Mouse (Mus musculus) ES-Bruce4 (cell line): ENCODE results near the gene Tbl3. TPM values are rescaled to one million over a fixed set of nuclear protein-coding genes. Genes with fewer than 3 reads are reported as not detected.

ENCODE experiments used
- H3K27ac ChIP-seq: 2 replicates; pipeline ENCODE4 v1.5.1; 2012; ENCODE audit warnings: low read length, inconsistent platforms; ENCODE audit not compliant: insufficient read depth
- H3K27me3 ChIP-seq: 2 replicates; pipeline ENCODE4 v1.6.1; 2012; ENCODE audit warnings: mild to moderate bottlenecking, low read length, inconsistent platforms; ENCODE audit not compliant: control insufficient read depth, poor library complexity, insufficient read depth, severe bottlenecking
- H3K36me3 ChIP-seq: 2 replicates; pipeline ENCODE4 v1.6.1; 2012; ENCODE audit warnings: inconsistent platforms, mild to moderate bottlenecking, low read length, moderate library complexity; ENCODE audit not compliant: control insufficient read depth, poor library complexity, insufficient read depth, severe bottlenecking
- H3K4me1 ChIP-seq: one replicate; pipeline ENCODE4 v1.8.1; 2011; ENCODE audit warnings: low read length; ENCODE audit not compliant: control insufficient read depth, insufficient read depth
- H3K4me3 ChIP-seq: 2 replicates; pipeline ENCODE4 v1.5.1; 2011; ENCODE audit warnings: low read depth, mild to moderate bottlenecking, low read length
- H3K9ac ChIP-seq: 2 replicates; pipeline ENCODE4 v1.6.1; 2012; ENCODE audit warnings: low read depth, mild to moderate bottlenecking, inconsistent platforms; ENCODE audit not compliant: poor library complexity, severe bottlenecking
- H3K9me3 ChIP-seq: replicated peaks from 2 replicates; pipeline ENCODE4 v1.6.1; 2012; ENCODE audit warnings: mild to moderate bottlenecking, low read length, inconsistent platforms; ENCODE audit not compliant: control insufficient read depth, poor library complexity, insufficient read depth, severe bottlenecking
- CTCF ChIP-seq: IDR thresholded peaks from one replicate; pipeline ENCODE4 v1.8.1; 2011; ENCODE audit warnings: low read depth, low read length
- EP300 ChIP-seq: IDR thresholded peaks from 2 replicates; pipeline ENCODE4 v1.6.1; 2011; ENCODE audit warnings: low read depth, low read length; ENCODE audit not compliant: insufficient read depth
- POLR2A ChIP-seq: IDR thresholded peaks from one replicate; pipeline ENCODE4 v1.8.1; 2011; ENCODE audit warnings: low read length; ENCODE audit not compliant: insufficient read depth
- polyA plus RNA-seq: library from polyadenylated mRNA; stranded (reverse); fragments of >200 nt; gene quantifications from 2 replicates; pipeline ENCODE4 v1.2.4, GENCODE M21; 2011; ENCODE audit warnings: low read depth; ENCODE audit not compliant: missing spikeins, insufficient read depth, insufficient read length

Gene Tbl3
- polyA plus RNA-seq, 1 experiment, result 44.4 TPM

DNA sequence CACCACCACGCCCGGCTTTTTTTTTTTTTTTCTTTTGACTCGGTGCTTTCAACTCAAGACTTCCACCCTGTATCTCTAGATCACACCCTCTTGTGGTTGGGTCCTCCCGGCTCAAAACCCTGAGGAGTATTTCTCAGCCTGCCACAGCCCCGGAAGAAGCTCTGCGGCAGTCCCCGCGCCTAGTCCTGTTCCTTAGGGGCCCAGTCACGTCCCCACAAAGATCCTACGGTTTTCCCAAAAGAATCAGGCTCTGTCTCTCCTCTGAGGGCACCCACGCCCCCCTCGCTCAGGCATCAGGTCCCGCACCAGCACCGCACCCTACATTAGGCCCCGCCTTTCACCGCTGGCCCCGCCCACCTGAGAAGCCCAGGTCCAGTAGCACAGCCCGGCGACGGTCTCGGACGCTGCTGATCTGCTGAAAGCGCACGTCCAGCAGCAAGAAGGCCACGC is 20.3 kb downstream of the Tbl3 start:
- H3K36me3 ChIP-seq, result no peaks in the 10 kb centered on the region; the same call in 1 of the 2 replicates
- no peaks in the 10 kb centered on the region for H3K9me3 ChIP-seq
- TF ChIP-seq POLR2A (no peak), EP300 (no peak), CTCF (no peak)
- no peak overlapping the region for H3K9ac ChIP-seq
- H3K27me3 ChIP-seq, result no peaks in the 10 kb centered on the region
- no peak overlapping the region for H3K27ac ChIP-seq
- no peaks in the 10 kb centered on the region for H3K4me1 ChIP-seq
- H3K4me3 ChIP-seq, result peak overlapping the region; percentile 40

DNA sequence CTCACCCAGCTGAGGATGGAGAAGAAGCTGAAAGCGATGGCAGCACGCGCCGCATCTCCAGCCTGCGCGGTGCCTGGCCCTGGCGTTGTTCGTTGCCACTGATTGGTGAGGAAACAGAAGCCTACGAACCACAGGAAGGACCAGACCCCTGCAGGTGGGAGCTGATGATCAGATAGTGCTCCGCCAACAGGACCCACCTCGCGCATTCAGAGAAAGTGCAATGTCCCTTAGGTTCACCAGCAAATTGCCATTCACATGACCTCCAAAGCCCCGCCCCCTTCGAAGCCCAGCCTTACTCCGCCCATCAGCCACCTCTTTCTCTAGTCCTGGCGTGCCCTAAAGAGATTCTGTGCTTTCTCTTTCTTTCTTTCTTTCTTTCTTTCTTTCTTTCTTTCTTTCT is 20.9 kb downstream of the Tbl3 start:
- Histone ChIP-seq H3K27ac (no peak overlapping the region), H3K36me3 (no peaks in the 10 kb centered on the region), H3K9me3 (no peaks in the 10 kb centered on the region), H3K4me3 (peak overlapping the region; percentile 74), H3K27me3 (no peaks in the 10 kb centered on the region), H3K4me1 (no peaks in the 10 kb centered on the region), H3K9ac (peak overlapping the region; percentile 22)
- no peak for TF ChIP-seq CTCF
- TF ChIP-seq POLR2A, result peak; percentile 67

DNA sequence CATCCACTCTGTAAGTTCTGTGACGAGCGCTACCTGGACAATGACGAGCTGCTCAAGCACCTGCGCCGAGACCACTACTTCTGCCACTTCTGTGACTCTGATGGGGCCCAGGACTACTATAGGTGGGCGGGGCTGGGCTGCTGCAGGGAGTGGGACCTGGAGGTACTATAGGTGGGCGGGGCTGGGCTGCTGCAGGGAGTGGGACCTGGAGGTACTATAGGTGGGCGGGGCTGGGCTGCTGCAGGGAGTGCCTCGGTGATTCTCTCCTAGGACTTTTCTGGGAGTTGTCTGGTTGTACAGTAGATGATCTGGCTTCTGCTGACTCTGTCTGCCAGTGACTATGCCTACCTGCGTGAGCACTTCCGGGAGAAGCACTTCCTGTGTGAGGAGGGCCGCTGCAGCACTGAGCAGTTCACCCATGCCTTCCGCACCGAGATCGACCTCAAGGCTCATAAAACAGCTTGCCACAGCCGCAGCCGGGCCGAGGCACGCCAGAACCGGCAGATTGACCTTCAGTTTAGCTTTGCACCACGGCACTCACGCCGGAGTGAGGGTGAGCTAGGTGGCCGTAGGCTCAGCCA is 29.9 kb downstream of the Tbl3 start:
- Histone ChIP-seq H3K9me3 (no peaks in the 10 kb centered on the region), H3K27ac (no peak overlapping the region), H3K9ac (no peak overlapping the region), H3K4me1 (peaks cover 4% of the 10 kb centered on the region), H3K4me3 (no peak overlapping the region), H3K36me3 (peaks cover 42% of the 10 kb centered on the region), H3K27me3 (no peaks in the 10 kb centered on the region)
- TF ChIP-seq POLR2A, result no peak
- no peak for TF ChIP-seq EP300
- TF ChIP-seq CTCF, result no peak

DNA sequence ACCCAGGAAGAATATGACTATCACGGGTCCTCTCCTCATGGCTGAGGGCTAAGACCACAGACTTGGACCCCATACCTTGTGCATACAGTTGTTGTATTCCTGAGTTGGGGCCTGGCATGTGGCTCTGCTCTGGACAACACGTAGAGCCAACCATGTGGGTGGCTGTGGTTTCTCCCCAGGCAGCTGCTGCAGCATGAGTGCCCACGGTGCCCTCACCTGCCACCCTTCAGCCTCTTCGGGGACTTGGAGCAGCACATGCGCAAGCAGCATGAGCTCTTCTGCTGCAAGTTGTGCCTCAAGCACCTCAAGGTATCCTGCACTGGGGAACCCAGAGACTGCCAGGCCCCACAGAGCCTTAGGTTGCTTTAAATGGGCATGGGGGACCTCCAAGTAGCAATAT is 30.6 kb downstream of the Tbl3 start:
- Histone ChIP-seq H3K36me3 (peaks cover 42% of the 10 kb centered on the region), H3K27ac (no peak overlapping the region), H3K9me3 (no peaks in the 10 kb centered on the region), H3K4me3 (no peak overlapping the region), H3K4me1 (peaks cover 4% of the 10 kb centered on the region), H3K27me3 (no peaks in the 10 kb centered on the region), H3K9ac (no peak overlapping the region)
- TF ChIP-seq CTCF (no peak), POLR2A (no peak), EP300 (no peak)

DNA sequence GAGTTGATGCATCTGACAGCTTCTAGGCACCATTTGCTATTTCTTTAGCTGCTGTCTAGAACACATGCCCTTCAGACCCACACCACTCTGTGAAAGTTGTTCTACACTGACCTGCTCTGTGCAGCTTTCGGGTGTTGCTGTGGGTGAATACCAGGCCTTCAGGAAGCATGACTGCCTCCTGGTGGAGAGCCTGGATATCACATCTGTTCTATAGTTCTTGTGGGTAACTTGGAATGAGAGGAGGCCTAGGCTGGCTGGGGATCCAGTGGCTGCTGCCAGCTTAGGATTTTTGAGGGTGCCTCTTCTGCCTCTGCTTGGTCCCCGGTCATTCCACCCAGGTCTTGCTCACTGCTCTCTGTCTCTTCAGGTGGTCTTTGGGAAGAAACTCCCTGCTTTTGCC is 31.3 kb downstream of the Tbl3 start:
- H3K27ac ChIP-seq, result no peak overlapping the region
- peaks cover 40% of the 10 kb centered on the region for H3K36me3 ChIP-seq
- no peaks in the 10 kb centered on the region for H3K27me3 ChIP-seq
- peaks cover 4% of the 10 kb centered on the region for H3K4me1 ChIP-seq
- TF ChIP-seq POLR2A (no peak), CTCF (peak; percentile 64)
- no peak overlapping the region for H3K9ac ChIP-seq
- no peak overlapping the region for H3K4me3 ChIP-seq
- no peaks in the 10 kb centered on the region for H3K9me3 ChIP-seq

DNA sequence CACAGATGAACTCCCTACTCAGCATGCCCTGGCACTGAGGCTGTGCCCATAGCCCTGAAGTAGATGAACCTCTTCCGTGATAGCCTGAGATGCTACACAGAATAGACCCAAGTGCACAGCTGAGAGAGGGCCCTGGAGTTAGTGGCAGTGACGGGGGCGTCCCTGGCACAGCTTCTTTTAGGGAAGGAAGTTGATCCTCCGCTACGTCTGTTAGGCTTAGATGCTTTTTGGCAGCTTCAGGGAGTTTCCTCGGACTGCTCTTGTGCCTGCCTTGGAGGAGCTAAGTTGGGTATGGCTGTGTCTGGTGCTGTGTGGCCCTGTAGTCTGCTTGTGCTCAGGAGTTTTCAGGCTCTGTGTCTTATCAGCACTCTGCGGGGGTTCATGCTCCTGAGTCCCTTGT is 33.2 kb downstream of the Tbl3 start:
- H3K4me1 ChIP-seq, result peaks cover 6% of the 10 kb centered on the region
- no peak overlapping the region for H3K4me3 ChIP-seq
- no peak overlapping the region for H3K9ac ChIP-seq
- H3K36me3 ChIP-seq, result peaks cover 21% of the 10 kb centered on the region
- no peaks in the 10 kb centered on the region for H3K9me3 ChIP-seq
- no peak overlapping the region for H3K27ac ChIP-seq
- no peaks in the 10 kb centered on the region for H3K27me3 ChIP-seq
- no peak for TF ChIP-seq POLR2A
- no peak for TF ChIP-seq EP300
- TF ChIP-seq CTCF, result no peak
